Mouse (Mus musculus) urinary bladder, postnatal 36 days (tissue): ENCODE measurements around the gene Nln.
A peak's percentile ranks its signal among the peaks of the same experiment; 100 is the strongest.

Experiments used
- DNase-seq, 2 experiments: peaks; one replicate each; pipeline ENCODE4 v3.0.0; 2022; ENCODE audit warnings: low spot score in 2 of 2, mixed read lengths in 1 of 2

Nln gene

DNA sequence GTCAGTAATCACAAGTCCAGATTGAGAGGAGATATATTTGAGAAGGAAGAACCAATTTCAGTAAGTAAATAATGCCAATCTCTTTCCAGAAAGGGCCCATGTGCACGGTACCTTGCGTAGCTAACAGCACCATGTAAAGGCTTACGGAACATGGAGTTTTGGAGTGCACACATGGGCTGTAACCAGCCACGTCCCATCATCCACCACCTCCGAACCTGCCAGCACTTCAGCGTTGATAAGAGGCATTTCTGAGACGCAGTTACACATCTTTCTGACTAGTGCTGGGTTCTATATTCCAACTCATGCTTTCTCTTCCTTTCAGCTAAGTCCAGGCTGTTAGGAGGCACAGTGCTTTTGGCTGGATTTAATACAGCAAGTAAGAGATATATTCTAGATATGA, 12.2 kb downstream of the Nln start:
- no peak for DNase-seq

DNA sequence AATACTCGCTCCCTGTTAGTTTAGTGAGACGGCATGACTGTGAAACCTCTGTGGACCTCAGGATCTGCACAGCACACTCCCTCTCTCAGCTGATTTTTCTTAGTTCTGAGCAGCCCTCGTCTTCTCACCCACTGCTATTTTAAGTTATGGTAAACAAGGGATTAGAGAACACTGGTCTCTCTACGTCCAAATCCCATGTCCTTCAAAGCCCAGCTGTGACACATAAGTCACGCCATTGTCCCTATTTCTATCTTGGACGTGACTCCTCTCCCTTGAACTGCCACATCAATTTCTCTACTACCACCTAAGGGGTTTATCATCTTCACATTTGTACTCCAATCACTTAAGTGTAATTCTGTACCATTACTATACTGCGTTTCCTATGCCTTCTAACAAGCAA, 13.5 kb downstream of the Nln start:
- DNase-seq = no peak

DNA sequence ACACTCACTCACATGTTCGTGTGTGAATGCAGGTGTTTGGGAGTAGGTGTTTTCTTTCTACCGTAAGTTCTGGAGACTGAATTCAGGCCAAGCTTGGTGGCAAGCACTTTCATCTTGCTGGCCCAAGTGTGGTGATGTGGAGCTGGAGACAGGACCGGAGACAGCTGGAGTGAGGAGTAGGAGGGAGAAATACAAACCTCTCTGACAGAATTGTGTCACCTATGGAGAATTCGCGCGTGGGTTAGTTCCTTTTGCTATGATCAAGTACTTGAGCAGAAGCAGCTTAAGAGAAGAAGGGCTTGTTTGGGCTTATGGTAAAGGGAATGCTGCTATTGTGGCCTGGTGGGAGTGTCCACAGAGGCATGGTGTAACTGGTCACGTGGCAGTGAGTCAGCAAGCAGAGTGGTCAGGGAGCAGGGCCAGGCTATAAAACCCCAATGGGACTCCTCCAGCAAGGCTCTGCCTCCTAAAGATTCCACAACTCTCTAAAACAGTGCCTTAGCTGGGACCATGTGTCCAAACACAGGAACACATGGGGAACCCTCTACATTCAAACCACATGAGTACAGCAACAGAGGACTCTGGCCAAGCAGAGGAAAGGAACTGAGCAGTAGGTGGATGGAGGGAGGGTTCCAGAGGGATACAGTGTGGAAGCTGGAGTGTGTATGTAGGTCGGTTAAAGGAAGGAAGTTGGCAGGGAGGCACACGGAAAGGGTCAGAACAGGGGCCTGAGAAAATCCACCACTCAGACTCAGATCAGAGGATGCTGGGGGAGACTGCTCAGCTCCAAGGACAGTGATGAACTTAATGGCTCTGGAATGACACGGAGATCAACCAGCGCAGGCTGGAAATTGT, 14.7 kb downstream of the Nln start:
- DNase-seq = peak in 1 of 2 experiments; percentile 40

DNA sequence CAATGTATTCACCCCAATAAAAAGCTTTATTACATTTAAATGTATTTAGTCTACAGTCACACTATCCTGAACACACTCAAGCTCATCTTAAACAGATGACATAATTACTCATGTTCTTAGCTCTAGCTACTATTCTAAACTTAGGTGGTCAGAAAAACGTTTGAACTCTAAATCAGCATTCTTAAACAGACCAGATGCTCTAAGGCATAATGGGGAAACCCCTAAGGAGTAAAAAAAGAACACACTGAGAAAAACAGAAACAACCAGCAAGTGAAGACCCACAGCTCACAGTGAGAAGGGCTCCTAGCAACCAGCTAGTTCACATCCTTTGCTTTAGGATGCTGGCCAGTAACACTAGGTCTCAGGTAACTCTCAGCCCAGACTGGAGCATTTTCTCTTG, 17.7 kb downstream of the Nln start:
- no peak for DNase-seq

DNA sequence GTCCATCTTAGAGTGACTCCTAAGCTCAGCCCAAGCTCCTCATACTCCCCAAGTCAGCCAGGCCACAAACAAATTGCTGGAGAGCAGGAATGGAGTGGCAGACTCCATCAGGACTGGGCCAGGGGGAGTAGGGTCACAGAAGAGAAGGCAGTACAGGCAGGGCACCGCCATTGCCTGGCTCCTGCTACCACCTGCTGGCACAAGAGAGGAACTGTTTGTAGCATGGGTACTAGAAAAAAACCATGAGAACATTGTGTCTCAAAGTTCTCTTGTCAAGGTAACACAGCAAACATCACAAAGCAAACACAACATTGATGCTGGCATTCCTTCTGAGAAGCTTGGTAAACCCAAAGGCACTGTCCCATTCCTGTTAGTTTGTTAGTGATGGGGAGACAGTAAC, 20.0 kb downstream of the Nln start:
- peak in 1 of 2 experiments; percentile 14 for DNase-seq

DNA sequence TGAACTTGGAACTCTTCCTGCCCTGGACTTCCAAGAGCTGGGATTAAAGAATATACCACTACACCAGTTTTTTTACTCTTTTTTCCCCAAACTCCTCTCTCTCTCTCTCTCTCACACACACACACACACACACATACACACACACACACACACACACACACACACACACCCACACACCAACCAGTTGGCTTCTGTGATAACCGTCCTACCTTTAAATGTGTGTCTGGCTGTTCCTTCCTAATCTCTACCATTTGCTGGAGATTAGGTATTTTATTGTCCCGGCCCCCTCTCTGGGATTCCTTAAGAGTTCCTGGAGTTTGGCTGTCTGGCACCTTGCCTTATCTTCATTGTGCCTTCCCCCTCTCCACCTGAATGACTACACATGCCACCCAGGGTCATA, 24.8 kb downstream of the Nln start:
- DNase-seq = no peak

DNA sequence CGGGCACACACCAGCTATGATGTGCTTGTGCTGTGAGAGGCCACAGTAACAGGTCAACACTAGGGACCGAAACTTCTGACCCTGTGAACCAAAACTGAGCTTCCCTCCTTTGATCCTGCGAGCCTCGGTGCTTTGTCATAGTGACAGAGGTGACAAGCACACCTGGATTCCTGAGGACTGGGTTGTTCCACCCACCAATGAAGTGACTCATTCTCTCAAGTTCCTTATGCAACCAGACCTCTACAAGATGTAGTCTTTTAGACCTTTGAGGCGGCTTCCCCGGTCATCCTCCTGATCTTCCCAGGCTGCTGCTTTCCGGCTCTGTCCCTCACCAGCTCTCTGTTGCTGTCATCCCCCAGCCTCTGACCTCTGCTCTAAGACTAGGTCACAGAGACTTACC, 26.9 kb downstream of the Nln start:
- no peak for DNase-seq

DNA sequence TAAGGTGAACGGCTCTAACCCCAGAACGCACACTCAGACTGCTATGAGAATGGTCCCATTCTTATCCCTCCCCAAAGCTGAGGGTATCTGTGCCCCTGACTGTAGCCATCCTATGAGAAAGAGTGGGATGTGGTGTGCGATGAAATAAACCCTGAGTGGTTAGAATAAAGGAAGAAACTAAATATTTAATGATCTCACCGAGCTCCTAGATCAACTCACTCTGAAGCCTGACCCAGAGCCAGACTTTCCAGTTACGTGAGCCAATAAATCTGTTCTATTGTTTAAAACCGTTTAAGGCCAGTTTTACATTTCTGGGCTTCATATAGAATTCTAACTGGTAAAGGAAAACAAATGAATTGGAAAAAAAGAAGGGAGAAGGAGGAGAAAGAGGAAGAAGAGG, 32.4 kb downstream of the Nln start:
- DNase-seq = no peak

DNA sequence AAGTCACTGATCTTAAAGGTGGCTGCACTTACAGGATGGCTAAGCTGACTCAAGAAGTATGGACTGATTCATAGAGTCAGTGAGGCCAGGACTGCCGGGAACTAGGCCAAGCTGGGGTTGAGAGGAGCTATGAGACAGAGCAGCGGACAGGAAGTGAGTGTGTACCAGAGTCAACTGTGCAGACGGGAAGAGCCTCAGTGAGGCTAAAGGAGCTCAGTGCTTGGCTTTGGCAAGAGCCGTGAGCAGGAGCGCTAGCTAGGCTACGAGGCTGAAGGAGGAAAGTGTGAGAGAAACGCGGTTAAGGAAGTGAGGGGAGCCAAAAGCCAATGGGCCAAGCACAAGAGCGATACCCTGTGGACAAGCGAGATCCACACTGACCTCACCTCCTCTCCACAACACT, 34.7 kb downstream of the Nln start:
- peak in 1 of 2 experiments; percentile 38 for DNase-seq

DNA sequence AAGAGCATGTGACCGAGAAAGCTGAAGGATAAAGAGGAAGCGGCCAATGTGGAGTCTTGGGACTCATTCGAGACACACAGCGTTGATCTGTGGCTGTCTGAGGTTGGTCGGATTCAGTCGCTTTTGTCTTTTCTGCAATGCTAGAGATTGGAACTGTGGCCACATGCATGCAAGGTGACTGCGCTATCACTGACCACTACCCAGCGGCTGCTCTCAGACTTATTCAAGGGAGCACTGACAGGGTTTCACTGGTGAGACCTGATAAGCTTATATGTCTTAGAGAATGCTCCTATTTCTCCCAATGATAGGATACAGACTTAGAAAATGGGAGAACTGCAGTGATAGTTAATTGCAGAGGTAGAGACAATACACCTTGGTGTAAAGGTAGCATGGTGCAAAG, 35.2 kb downstream of the Nln start:
- no peak for DNase-seq

DNA sequence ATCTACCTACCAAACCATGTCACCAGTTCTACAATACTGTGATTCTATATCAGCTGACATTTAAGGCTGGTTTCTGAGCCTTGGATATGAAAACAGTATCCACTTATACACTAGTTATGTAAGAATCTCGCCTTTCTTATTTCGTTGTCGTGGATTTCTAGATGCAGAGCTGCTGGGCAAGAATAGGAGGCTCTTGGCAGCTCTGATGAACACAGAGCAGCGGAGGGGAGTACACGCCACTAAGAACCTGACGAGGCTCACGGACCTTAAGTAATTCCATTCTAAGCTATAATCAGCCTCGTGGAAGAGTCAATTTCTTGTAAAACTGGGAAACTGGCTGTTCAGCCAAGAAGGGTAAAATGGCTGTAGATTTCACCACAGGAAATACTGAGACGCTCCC, 37.1 kb downstream of the Nln start:
- no peak for DNase-seq

DNA sequence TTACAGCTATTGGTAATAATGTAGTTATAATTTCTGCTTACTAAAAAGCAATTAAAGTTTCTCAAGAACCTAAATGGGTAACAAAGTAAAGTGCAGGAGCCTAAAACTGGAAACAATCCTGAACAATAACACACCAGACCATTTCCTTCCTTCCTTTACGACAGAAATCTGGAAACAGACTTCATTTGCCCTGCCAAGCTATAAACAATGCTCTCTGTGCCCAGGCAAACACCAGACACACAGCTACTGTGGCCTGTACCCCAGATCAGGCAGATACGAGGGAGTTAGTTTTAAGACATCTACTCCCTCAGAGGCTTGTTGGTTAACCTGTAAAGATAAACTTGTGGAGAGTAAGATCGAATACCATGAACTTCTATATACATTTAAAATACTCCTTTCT, 38.7 kb downstream of the Nln start:
- no peak for DNase-seq

DNA sequence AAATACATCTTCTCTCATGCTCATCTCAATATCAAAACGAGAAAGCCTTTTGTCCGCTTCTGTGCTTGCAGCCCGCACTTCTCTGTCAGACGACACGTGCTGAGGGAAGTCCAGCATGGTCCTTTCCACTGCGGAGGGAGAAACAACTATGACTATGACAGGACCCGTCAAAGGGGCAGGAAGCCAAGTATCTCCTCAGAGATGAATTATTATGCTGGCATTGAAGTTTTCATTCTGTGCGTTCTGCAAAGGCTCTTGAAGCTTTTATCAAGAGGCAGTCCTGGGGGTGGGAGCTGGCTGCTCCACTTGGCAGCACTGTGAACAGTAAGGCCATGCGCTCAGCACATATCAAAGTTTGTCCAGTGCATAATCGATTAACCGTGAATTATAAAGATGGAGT, 40.2 kb downstream of the Nln start:
- no peak for DNase-seq

DNA sequence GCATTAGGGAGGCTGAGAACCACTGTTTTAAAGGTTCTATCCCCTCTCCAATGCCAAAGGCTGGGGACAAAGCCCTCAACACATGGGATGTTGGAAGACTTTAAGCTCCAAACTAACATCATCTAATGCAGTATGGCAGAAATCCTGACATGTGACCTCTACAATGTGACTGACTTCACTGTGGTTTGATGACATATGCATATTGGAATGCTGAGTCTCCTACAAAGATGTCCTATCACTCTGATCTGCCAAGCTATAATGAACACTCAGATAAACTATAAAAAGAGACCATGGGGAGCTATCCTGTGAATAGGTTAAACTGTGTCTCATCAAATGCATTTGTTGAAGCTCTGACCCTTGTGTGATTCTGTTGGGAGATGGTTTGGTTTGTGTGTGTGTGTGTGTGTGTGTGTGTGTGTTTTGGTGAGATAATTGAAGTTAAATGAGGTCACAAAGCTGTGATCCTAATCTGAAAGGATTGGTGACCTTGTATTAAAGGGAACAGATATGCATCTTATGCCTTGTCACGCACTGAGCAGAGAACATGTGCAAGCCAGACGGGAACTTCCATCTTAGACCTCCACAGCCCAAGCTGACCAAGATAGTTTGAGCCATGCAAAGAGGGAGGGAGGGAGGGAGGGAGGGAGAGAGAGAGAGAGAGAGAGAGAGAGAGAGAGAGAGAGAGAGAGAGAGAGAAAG, 43.6 kb downstream of the Nln start:
- DNase-seq = no peak

DNA sequence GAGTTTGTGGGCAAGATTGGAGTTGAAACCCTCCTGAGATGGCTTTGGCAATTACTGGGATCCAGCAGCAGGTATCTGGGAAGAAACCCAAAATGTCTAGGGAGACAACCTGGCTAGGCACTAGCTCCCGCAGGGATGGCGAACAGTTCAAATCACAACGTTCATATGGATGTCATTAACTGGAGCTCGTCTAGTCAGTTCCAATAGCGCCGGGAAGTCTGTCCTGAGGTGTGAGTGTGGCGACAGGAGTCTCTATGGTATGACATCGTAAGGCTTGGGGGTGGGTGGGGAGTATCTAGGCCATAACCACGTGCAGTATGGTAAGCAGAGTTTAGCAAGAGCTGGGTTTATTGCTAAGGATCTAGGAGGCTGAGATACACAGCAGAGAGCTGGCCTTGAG, 46.4 kb downstream of the Nln start:
- DNase-seq = no peak

DNA sequence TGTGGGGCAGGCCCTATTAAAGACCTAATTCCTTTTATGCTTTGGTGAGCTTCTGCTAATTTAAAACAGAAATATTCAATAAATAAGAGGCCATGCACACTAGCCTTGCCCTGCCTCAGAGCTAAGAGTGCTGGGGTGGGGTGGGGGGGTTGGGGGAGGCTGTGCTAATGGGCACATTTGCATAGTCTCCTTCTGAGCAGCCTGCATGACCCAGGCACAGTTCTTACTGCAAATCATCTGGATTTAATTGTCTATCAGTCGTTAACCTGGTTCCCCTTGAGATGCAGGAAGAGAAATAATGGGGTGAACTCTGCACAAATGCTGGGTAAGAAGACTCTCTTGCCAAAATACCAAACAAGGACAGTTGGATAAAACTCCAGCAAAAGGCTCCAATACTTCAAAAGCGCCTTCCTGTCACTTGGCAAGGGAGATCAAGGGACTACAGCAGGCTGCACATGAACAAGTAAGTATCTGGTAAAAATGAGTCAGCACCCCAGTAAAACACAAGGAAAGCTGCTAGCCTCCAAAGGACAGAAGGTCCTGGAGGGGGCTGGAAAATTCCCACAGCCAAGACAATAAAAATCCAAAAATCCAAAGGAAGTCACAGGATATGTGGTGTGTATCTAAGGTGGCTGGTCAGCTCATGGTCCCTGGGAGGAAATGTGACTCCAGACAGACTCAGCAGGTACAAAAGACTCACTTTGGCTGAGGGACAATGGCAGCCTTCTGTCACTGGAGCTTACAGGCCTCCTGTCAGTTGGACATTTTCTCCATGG, 47.3 kb downstream of the Nln start:
- DNase-seq = no peak

DNA sequence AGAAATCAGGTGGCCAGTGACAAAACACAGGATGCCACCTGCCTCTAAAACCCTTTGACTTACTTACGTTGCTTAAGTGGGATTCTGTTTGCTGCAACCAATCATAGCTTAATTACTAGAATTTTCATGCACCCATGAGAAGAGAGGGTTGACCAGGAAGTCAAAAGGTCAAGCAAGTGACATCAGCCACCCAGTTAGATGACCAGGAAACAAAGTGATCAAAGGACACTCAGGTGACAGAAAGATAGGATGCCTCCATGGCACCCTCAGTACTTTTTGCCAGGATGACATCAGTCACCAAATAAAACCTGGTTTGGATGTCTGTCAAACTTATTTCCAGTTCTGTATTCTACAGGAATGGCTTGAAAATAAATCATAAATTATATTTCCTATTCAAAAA, 49.2 kb downstream of the Nln start:
- DNase-seq = no peak

DNA sequence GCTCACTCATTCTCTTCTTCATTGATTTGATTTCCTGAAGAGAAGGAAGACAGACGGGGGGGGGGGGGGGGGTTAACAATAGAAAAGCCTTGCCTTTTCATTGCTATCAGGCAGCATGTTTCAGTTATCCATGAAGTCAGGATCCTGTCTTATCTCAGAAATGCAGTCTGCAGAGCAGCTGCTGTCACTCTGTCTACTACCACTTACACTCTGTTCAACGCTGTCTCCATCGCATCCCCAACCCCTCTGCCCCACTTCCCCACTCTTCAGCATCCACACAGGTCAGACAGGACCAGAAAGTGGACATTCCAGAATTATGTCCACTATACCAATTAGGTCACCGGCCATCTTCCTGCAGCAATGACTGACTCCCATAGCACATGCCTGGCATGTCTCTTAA, 49.9 kb downstream of the Nln start:
- no peak for DNase-seq

DNA sequence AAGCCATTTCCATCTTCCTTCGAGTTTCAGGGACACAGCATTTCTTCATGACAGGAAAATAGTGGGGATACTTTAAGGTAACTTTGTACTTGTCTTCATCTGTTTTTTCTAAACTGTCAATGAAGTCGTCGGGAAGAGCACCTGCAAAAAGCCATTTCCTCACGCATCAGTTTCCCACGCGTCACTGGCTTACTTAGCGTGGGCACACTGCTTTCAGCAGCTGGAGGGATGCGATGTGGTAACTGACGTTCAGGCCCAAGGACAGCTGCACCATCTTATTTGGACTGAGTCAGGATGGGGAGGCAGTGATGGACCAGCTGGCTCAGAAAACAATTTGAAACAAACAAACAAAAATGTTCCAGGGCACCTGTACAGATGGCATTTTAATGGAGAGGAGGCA, 50.7 kb downstream of the Nln start:
- no peak for DNase-seq

DNA sequence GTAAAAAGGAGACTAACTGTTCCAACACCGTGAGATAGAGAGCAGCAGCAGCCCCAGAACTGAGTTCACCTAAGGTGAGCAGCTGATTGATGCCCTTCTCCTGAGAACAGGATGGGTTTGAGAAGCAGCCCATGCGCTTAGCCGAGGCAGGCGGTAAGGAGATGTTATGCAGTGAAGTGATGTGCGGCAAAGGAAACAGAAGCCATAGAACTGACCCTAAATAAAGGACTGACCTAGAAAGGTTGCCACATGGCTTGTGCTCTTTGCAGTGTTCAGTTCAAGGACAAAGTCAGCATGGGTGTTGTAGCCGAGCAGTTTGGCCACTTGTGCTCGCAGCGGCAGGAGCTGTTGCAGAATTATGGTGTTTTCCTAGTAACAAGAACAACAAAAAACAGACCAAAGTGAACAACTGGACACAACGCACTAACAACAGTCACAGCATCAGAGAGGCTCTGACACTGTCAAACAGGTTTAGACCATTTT, 57.1 kb downstream of the Nln start:
- DNase-seq = no peak

DNA sequence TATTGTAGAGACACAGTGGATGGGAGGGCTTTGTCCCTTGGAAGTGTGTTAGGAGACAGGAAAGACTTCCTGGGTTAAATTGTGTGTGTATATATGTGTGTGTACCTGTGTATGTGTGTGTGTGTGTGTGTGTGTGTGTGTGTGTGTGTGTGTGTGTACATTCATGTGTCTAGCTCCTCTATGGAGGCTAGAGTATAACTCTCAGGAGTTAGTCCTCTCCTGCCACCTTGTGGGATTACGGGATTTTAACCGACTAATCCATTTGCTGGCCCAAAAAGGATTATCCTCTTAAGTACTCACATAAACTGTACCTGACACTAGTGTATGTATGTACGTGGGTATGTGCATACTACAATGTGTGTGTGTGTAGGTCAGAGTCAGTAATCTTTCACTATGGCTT, 60.6 kb downstream of the Nln start:
- DNase-seq = no peak

DNA sequence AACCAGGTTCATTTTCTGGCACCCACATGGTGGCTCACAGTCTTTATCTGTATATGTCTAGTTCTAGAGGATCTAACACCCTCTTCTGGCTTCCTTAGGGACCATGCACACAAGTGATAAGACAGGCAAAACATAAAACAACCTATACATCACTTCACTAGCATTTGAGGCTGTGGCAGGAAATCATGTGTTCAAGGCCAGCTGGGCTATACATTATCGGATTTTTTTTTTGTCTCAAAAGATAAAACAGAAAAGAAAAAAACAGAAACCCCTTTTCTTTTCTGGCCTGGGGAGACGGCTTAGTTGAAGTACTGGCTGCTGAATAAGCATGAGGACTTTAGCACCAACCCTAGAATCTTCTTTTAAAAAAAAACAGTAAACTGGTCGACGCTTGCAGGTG, 64.3 kb downstream of the Nln start:
- no peak for DNase-seq

DNA sequence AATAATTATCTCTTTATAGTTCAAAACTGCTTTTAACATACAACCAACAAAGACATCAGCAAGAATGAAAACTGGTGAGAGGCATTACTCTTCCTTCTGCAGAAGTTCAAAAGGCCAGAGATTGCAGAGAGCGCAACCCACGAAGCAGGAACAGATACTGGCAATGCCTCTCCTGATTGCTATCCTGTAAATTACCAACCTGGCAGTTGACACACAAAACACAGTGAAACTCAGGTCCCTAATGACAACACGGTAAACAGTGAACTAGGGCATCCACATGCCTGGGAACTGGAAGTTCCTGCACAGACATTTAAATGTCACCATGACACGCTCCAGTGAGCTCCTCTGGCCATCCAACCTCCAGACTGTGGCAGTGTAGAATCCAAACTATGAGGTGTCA, 65.1 kb downstream of the Nln start:
- no peak for DNase-seq
